8 mouse cellular contexts compared by ENCODE assay signal in genomic region chr13:40704864-40705455, GRCm38 (mm10). TPM values are rescaled to one million over a fixed set of nuclear protein-coding genes. Genes with fewer than 3 reads are reported as not detected.
DNase-seq lines count a peak whose midpoint lies in the region; ATAC-seq and TF ChIP-seq lines count a peak whose summit lies in the region.
"Had no signal": no experiment of that assay in that cellular context is flagged by ENCODE, and none has a peak within 500 bp of the region (broad histone marks: within the 10 kb centered on the region; RNA-seq: fewer than 3 reads in every experiment).

No protein-coding gene starts in this region.

- no peak for ATAC-seq in lung, embryonic 16.5 days (ENCODE audit: low read depth)
- no peak for ATAC-seq in forebrain, embryonic 11.5 days (replicated peaks; ENCODE audit: low FRiP score)
- ATAC-seq in limb, embryonic 14.5 days (ENCODE audit: low FRiP score, low read depth), result no peak
- no peak for ATAC-seq in stomach, postnatal 0 days (ENCODE audit: low FRiP score, low TSS enrichment)
- no peak for ATAC-seq in frontal cortex, adult (ENCODE audit: low TSS enrichment)

- H3K4me2 ChIP-seq in lung, embryonic 16.5 days (ENCODE audit: low read depth, low read length), result no peak overlapping the region
- H3K4me2 ChIP-seq in forebrain, embryonic 11.5 days (ENCODE audit: low read depth, low read length, severe bottlenecking), result peak overlapping the region; percentile 35; the same call in 1 of the 2 replicates
- H3K4me2 ChIP-seq in limb, embryonic 14.5 days (replicated peaks; ENCODE audit: low read depth, low read length, severe bottlenecking), result peak overlapping the region; percentile 47
- no peak overlapping the region for H3K4me2 ChIP-seq in stomach, postnatal 0 days (replicated peaks; ENCODE audit: low read depth)
- H3K4me2 ChIP-seq: liver, embryonic 13.5 days had no signal

- WGBS in lung, embryonic 16.5 days, result 1% methylated on average over 28 of the region's 28 CpGs
- under 1% methylated on average over 28 of the region's 28 CpGs for WGBS in forebrain, embryonic 11.5 days
- WGBS in limb, embryonic 14.5 days, result 1% methylated on average over 27 of the region's 28 CpGs
- WGBS in stomach, postnatal 0 days, result 1% methylated on average over 28 of the region's 28 CpGs

- H3K27me3 ChIP-seq in lung, embryonic 16.5 days (ENCODE audit: control insufficient read depth, insufficient read depth, low read depth, low read length), result peaks cover 95% of the 10 kb centered on the region
- H3K27me3 ChIP-seq in forebrain, embryonic 11.5 days (ENCODE audit: control insufficient read depth, insufficient read depth, low read length), result peaks cover 90% of the 10 kb centered on the region
- H3K27me3 ChIP-seq in limb, embryonic 14.5 days (ENCODE audit: control insufficient read depth, insufficient read depth, low read length), result peaks cover 96% of the 10 kb centered on the region
- peaks cover 39% of the 10 kb centered on the region; the same call in 1 of the 2 replicates for H3K27me3 ChIP-seq in stomach, postnatal 0 days (ENCODE audit: control insufficient read depth, insufficient read depth, low read length)

- no peak overlapping the region for H3K9ac ChIP-seq in lung, embryonic 16.5 days (ENCODE audit: low read length)
- H3K9ac ChIP-seq in forebrain, embryonic 11.5 days (ENCODE audit: low read length), result no peak overlapping the region
- H3K9ac ChIP-seq in limb, embryonic 14.5 days (ENCODE audit: low read depth, low read length, severe bottlenecking), result no peak overlapping the region
- no peak overlapping the region for H3K9ac ChIP-seq in stomach, postnatal 0 days (ENCODE audit: low read length)
- H3K9ac ChIP-seq: liver, embryonic 13.5 days had no signal

- TF ChIP-seq POLR2A in limb, embryonic 14.5 days (IDR thresholded peaks at IDR 0.05; ENCODE audit: borderline replicate concordance, extremely low read depth, insufficient read depth, insufficient read length), result no peak

- H3K9me3 ChIP-seq in lung, embryonic 16.5 days (ENCODE audit: control insufficient read depth, low read length), result no peaks in the 10 kb centered on the region
- no peaks in the 10 kb centered on the region for H3K9me3 ChIP-seq in forebrain, embryonic 11.5 days (ENCODE audit: control insufficient read depth, low read length)
- no peaks in the 10 kb centered on the region for H3K9me3 ChIP-seq in limb, embryonic 14.5 days (ENCODE audit: control insufficient read depth, low read length)
- H3K9me3 ChIP-seq in stomach, postnatal 0 days (ENCODE audit: control insufficient read depth, low read length), result no peaks in the 10 kb centered on the region
- H3K9me3 ChIP-seq: liver, embryonic 13.5 days had no signal

- H3K27ac ChIP-seq in lung, embryonic 16.5 days (ENCODE audit: low read length), result no peak overlapping the region
- H3K27ac ChIP-seq in forebrain, embryonic 11.5 days (ENCODE audit: low read depth, low read length), result no peak overlapping the region
- no peak overlapping the region for H3K27ac ChIP-seq in limb, embryonic 14.5 days (replicated peaks; ENCODE audit: low read depth, low read length)
- no peak overlapping the region for H3K27ac ChIP-seq in stomach, postnatal 0 days (replicated peaks)
- H3K27ac ChIP-seq: liver, embryonic 13.5 days had no signal

- DNase-seq in lung, postnatal 36 days, result no peak
- DNase-seq in forebrain, embryonic 11.5 days (ENCODE audit: low spot score), result peak; percentile 67
- no peak for DNase-seq in limb, embryonic 14.5 days (ENCODE audit: low spot score)
- DNase-seq in stomach, postnatal 0 days (ENCODE audit: low spot score), result no peak
- no peak for DNase-seq in spleen, adult 18-20 months
- DNase-seq: liver, embryonic 13.5 days had no signal

- peak overlapping the region; percentile 17; the same call in 1 of the 2 replicates for H3K4me3 ChIP-seq in lung, embryonic 16.5 days (ENCODE audit: low read length)
- no peak overlapping the region for H3K4me3 ChIP-seq in forebrain, embryonic 11.5 days (ENCODE audit: low read depth, low read length)
- peak overlapping the region; percentile 28; the same call in 1 of the 2 replicates for H3K4me3 ChIP-seq in limb, embryonic 14.5 days (replicated peaks; ENCODE audit: low read length)
- H3K4me3 ChIP-seq in stomach, postnatal 0 days (ENCODE audit: low read depth, low read length), result 0 out of 2 replicates have a peak overlapping the region, but pooled peaks have one; percentile 14
- H3K4me3 ChIP-seq: liver, embryonic 13.5 days had no signal

- no peak for TF ChIP-seq EP300 in stomach, postnatal 0 days (optimal IDR thresholded peaks at IDR 0.05)

- no peak for TF ChIP-seq CTCF in stomach, postnatal 0 days (IDR thresholded peaks at IDR 0.05; ENCODE audit: low read depth)

- peaks cover 5% of the 10 kb centered on the region for H3K4me1 ChIP-seq in lung, embryonic 16.5 days (replicated peaks; ENCODE audit: control insufficient read depth, insufficient read depth, low read length)
- peaks cover 6% of the 10 kb centered on the region; the same call in 1 of the 2 replicates for H3K4me1 ChIP-seq in forebrain, embryonic 11.5 days (replicated peaks; ENCODE audit: control insufficient read depth, insufficient read depth, low read length)
- H3K4me1 ChIP-seq in limb, embryonic 14.5 days (ENCODE audit: control insufficient read depth, insufficient read depth, low read length), result peaks cover 9% of the 10 kb centered on the region; the same call in 1 of the 2 replicates
- no peaks in the 10 kb centered on the region for H3K4me1 ChIP-seq in stomach, postnatal 0 days (replicated peaks; ENCODE audit: control insufficient read depth, insufficient read depth)
- H3K4me1 ChIP-seq: liver, embryonic 13.5 days had no signal

- H3K36me3 ChIP-seq in lung, embryonic 16.5 days (ENCODE audit: control insufficient read depth, insufficient read depth, low read length), result no peaks in the 10 kb centered on the region
- no peaks in the 10 kb centered on the region for H3K36me3 ChIP-seq in forebrain, embryonic 11.5 days (ENCODE audit: control insufficient read depth, insufficient read depth, low read length)
- H3K36me3 ChIP-seq in limb, embryonic 14.5 days (ENCODE audit: control insufficient read depth, insufficient read depth, low read length), result no peaks in the 10 kb centered on the region
- no peaks in the 10 kb centered on the region for H3K36me3 ChIP-seq in stomach, postnatal 0 days (ENCODE audit: control insufficient read depth, insufficient read depth, low read length)
- H3K36me3 ChIP-seq: liver, embryonic 13.5 days had no signal

RNA-seq across cellular contexts. Expression of gene Tfap2a, which starts 33.2 kb away (rescaled TPM):
- polyA plus RNA-seq in lung, embryonic 16.5 days (2015; fragmentation: Nextera tagmentation; extraction: Ambion mirVana), result 0.10 and 0.34 TPM in 2 replicates
- polyA plus RNA-seq in forebrain, embryonic 11.5 days (2014; fragmentation: Nextera tagmentation; extraction: Ambion mirVana), result 3.3 and 3.6 TPM in 2 replicates
- 21.5 and 23.9 TPM in 2 replicates for polyA plus RNA-seq in limb, embryonic 14.5 days (2012; rRNA removed)
- polyA plus RNA-seq in limb, embryonic 14.5 days (2014; fragmentation: Nextera tagmentation; extraction: Ambion mirVana), result 9.6 and 12.8 TPM in 2 replicates
- 3.4 and 3.7 TPM in 2 replicates for polyA plus RNA-seq in stomach, postnatal 0 days (2015; fragmentation: Nextera tagmentation; extraction: Ambion mirVana)
- polyA plus RNA-seq: liver, embryonic 13.5 days had no signal

Comparison
In these comparisons a context has a peak if more than half of its experiments do, and no peak if none do; other contexts are left out.
1. H3K4me2 ChIP-seq: peak in forebrain, embryonic 11.5 days (single experiment) and limb, embryonic 14.5 days (single experiment); none in lung, embryonic 16.5 days (single experiment) and stomach, postnatal 0 days (single experiment).